Mouse (Mus musculus): Measurements from ENCODE around the gene Lhpp.

DNA sequence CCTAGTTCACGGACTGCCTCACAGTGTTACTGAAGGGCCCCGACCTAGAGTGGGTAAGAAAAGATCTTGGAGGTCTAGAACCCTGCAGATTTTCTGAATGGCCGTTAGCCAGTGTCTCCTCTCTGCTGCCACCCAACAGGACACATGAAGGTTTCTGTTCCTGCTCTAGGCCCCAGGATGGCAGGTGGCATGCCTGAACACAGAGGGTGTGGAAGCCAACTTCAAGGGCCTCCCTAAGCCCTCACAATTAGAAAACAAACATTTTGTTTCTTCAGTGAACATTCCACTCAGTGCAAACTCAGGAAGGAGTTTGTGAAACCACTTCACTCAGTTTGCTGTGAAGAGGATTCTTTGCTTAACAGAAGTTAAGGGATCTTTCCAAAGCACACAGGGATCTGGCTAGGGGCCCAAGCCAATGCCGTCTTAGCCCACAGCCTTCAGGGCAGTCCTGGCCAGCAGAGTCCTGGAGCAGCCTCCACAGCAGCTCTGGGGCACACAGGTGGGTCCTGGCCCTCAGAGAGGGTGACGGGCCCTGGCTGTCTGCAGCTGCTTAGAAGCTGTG, 114.1 kb downstream of the Lhpp start:
- TF ChIP-seq CTCF (IDR thresholded peaks at IDR 0.05; ENCODE audit: extremely low read depth, insufficient read length, insufficient replicate concordance, low read depth, low read length) = no peak
- TF ChIP-seq POLR2A (IDR thresholded peaks at IDR 0.05; ENCODE audit: low read depth, low read length) = no peak

Data from small intestine, adult 2 months (tissue).